Mouse (Mus musculus): ENCODE measurements at regions not wholly inside any gene's neighbourhood (a gene's known extent, or its start where the extent isn't known, plus 50 kb on each side); places are given as distances from the start of the nearest gene placed in this dataset.

- TF ChIP-seq SMC3 (IDR thresholded peaks at IDR 0.05; ENCODE audit: low read depth, low read length) (no peak), EP300 (IDR thresholded peaks at IDR 0.05; ENCODE audit: low read depth in 1 of 2, low read length in 2 of 2) (no peak), MXI1 (IDR thresholded peaks at IDR 0.05; ENCODE audit: low read depth, low read length) (no peak), CTCF (IDR thresholded peaks at IDR 0.05 in 2 of 3, conservative IDR thresholded peaks at IDR 0.05 in 1 of 3; ENCODE audit: control insufficient read depth in 1 of 3, insufficient read depth in 1 of 3, low read depth in 2 of 3, low read length in 3 of 3, poor library complexity in 1 of 3, severe bottlenecking in 1 of 3) (no peak), HCFC1 (IDR thresholded peaks at IDR 0.05; ENCODE audit: low read depth, low read length) (no peak), NRF1 (IDR thresholded peaks at IDR 0.05; ENCODE audit: insufficient read depth, low read depth, low read length, poor library complexity, severe bottlenecking) (no peak), NELFE (IDR thresholded peaks at IDR 0.05; ENCODE audit: low read depth, low read length) (no peak), ETS1 (IDR thresholded peaks at IDR 0.05; ENCODE audit: low read depth, low read length) (no peak), USF1 (IDR thresholded peaks at IDR 0.05; ENCODE audit: low read depth, low read length) (no peak), GATA1 (IDR thresholded peaks at IDR 0.05; ENCODE audit: low read depth, low read length) (no peak), ZNF384 (IDR thresholded peaks at IDR 0.05; ENCODE audit: low read depth, low read length) (no peak)
Observed at GRCm38 (mm10) chr3:37811429-37811828, 87.1 kb upstream of the Gm5148 start.
